ENCODE assay signal across 25 mouse cellular contexts in genomic region chr6:70955291-70955800, GRCm38 (mm10). TPM values are rescaled to one million over a fixed set of nuclear protein-coding genes. Genes with fewer than 3 reads are reported as not detected.
DNase-seq lines count a peak whose midpoint lies in the region; ATAC-seq lines count a peak whose summit lies in the region.
"Had no signal": no experiment of that assay in that cellular context is flagged by ENCODE, and none has a peak within 500 bp of the region (broad histone marks: within the 10 kb centered on the region; RNA-seq: fewer than 3 reads in every experiment).

No protein-coding gene starts in this region.

- peaks cover 51% of the 10 kb centered on the region for H3K27me3 ChIP-seq in forebrain, embryonic 14.5 days (replicated peaks; ENCODE audit: control insufficient read depth, insufficient read depth, low read length)
- H3K27me3 ChIP-seq in forebrain, embryonic 11.5 days (ENCODE audit: control insufficient read depth, insufficient read depth, low read length): peaks cover 54% of the 10 kb centered on the region

- no peak for ATAC-seq in forebrain, embryonic 14.5 days
- ATAC-seq in forebrain, embryonic 11.5 days (replicated peaks; ENCODE audit: low FRiP score): no peak

- no peak overlapping the region for H3K4me3 ChIP-seq in forebrain, embryonic 14.5 days (ENCODE audit: low read depth, low read length)
- H3K4me3 ChIP-seq in forebrain, embryonic 11.5 days (ENCODE audit: low read depth, low read length): no peak overlapping the region

- peak; percentile 20 for DNase-seq in forebrain, embryonic 14.5 days (ENCODE audit: low spot score)
- DNase-seq in forebrain, embryonic 11.5 days (ENCODE audit: low spot score): no peak
- peak; percentile 9 for DNase-seq in kidney, adult 9 months
- DNase-seq in kidney, postnatal 10 days: no peak
- peak; percentile 31 for DNase-seq in embryo, embryonic 11 days
- peak; percentile 16 for DNase-seq in induced T-regulatory cell, adult 2 months (ENCODE audit: low read depth)
- no peak for DNase-seq in heart, adult 9 months (ENCODE audit: low spot score in 2 of 2)
- DNase-seq: kidney, postnatal 36 days; layer of hippocampus, adult 9-11 months; liver, embryonic 13.5 days; right cerebral cortex, postnatal 14 days; spleen, adult 18-20 months; thymus, adult 18-20 months had no signal

- no peak overlapping the region for H3K4me2 ChIP-seq in forebrain, embryonic 14.5 days (ENCODE audit: low read length)
- no peak overlapping the region for H3K4me2 ChIP-seq in forebrain, embryonic 11.5 days (ENCODE audit: low read depth, low read length, severe bottlenecking)

- H3K36me3 ChIP-seq in forebrain, embryonic 14.5 days (ENCODE audit: control insufficient read depth, insufficient read depth, low read length): no peaks in the 10 kb centered on the region
- H3K36me3 ChIP-seq in forebrain, embryonic 11.5 days (ENCODE audit: control insufficient read depth, insufficient read depth, low read length): no peaks in the 10 kb centered on the region
- H3K36me3 ChIP-seq: heart, embryonic 10.5 days; limb, embryonic 12.5 days; liver, embryonic 13.5 days; lung, embryonic 15.5 days; midbrain, embryonic 12.5 days; stomach, embryonic 15.5 days had no signal

- 3% methylated on average over 14 of the region's 14 CpGs for WGBS in forebrain, embryonic 14.5 days
- 3% methylated on average over 14 of the region's 14 CpGs for WGBS in forebrain, embryonic 11.5 days

- H3K9me3 ChIP-seq in forebrain, embryonic 14.5 days (replicated peaks; ENCODE audit: control insufficient read depth, low read length): no peaks in the 10 kb centered on the region
- no peaks in the 10 kb centered on the region for H3K9me3 ChIP-seq in forebrain, embryonic 11.5 days (ENCODE audit: control insufficient read depth, low read length)
- H3K9me3 ChIP-seq: forebrain, embryonic 13.5 days; heart, embryonic 10.5 days; limb, embryonic 12.5 days; liver, embryonic 13.5 days; lung, embryonic 15.5 days; midbrain, embryonic 12.5 days; stomach, embryonic 15.5 days had no signal

- H3K9ac ChIP-seq in forebrain, embryonic 14.5 days (ENCODE audit: low read length): no peak overlapping the region
- H3K9ac ChIP-seq in forebrain, embryonic 11.5 days (ENCODE audit: low read length): no peak overlapping the region
- H3K9ac ChIP-seq: forebrain, embryonic 13.5 days; liver, embryonic 13.5 days; lung, embryonic 15.5 days; stomach, embryonic 15.5 days had no signal

- H3K27ac ChIP-seq in forebrain, embryonic 14.5 days (ENCODE audit: low read depth, low read length): no peak overlapping the region
- no peak overlapping the region for H3K27ac ChIP-seq in forebrain, embryonic 11.5 days (ENCODE audit: low read depth, low read length)
- H3K27ac ChIP-seq: forebrain, embryonic 13.5 days; heart, embryonic 10.5 days; hindbrain, postnatal 0 days; left cerebral cortex, adult 2 months; limb, embryonic 12.5 days; liver, embryonic 13.5 days; lung, embryonic 15.5 days; macrophage; midbrain, embryonic 12.5 days; stomach, embryonic 15.5 days had no signal

- peaks cover 10% of the 10 kb centered on the region for H3K4me1 ChIP-seq in forebrain, embryonic 14.5 days (ENCODE audit: control insufficient read depth, insufficient read depth, low read length)
- peaks cover 8% of the 10 kb centered on the region; the same call in 1 of the 2 replicates for H3K4me1 ChIP-seq in forebrain, embryonic 11.5 days (replicated peaks; ENCODE audit: control insufficient read depth, insufficient read depth, low read length)

RNA-seq across cellular contexts. Expression of gene Foxi3, which starts 1.0 kb away (rescaled TPM):
- polyA plus RNA-seq in forebrain, embryonic 14.5 days (2014; fragmentation: Nextera tagmentation; extraction: Ambion mirVana): not detected in 2 replicates
- not detected in 2 replicates for polyA plus RNA-seq in forebrain, embryonic 11.5 days (2014; fragmentation: Nextera tagmentation; extraction: Ambion mirVana)
- polyA plus RNA-seq: cortical plate, adult 2 months; forebrain, embryonic 13.5 days; heart, embryonic 10.5 days; heart, postnatal 0 days; hindbrain, postnatal 0 days; limb, embryonic 12.5 days; liver, embryonic 13.5 days; lung, embryonic 15.5 days; macrophage; midbrain, embryonic 12.5 days; neural tube, embryonic 14.5 days; stomach, embryonic 15.5 days had no signal

RNA-seq across cellular contexts. Expression of gene Tex37, which starts 36.6 kb away (rescaled TPM):
- not detected in 2 replicates for polyA plus RNA-seq in forebrain, embryonic 14.5 days (2014; fragmentation: Nextera tagmentation; extraction: Ambion mirVana)
- polyA plus RNA-seq in forebrain, embryonic 11.5 days (2014; fragmentation: Nextera tagmentation; extraction: Ambion mirVana): not detected in 2 replicates
- polyA plus RNA-seq: cortical plate, adult 2 months; forebrain, embryonic 13.5 days; heart, embryonic 10.5 days; heart, postnatal 0 days; hindbrain, postnatal 0 days; limb, embryonic 12.5 days; liver, embryonic 13.5 days; lung, embryonic 15.5 days; macrophage; midbrain, embryonic 12.5 days; neural tube, embryonic 14.5 days; stomach, embryonic 15.5 days had no signal

Comparison
In these comparisons a context has a peak if more than half of its experiments do, and no peak if none do; other contexts are left out.
1. DNase-seq: peak in forebrain, embryonic 14.5 days (single experiment), kidney, adult 9 months (single experiment), embryo, embryonic 11 days (single experiment) and induced T-regulatory cell, adult 2 months (single experiment); none in forebrain, embryonic 11.5 days (single experiment), kidney, postnatal 10 days (single experiment) and heart, adult 9 months (0 of 2).